Mouse (Mus musculus): ENCODE data around the gene Islr2. TPM values are rescaled to one million over a fixed set of nuclear protein-coding genes. Genes with fewer than 3 reads are reported as not detected.

The Islr2 gene
- polyA plus RNA-seq, 1 experiment from 2014 or later: 6.6 TPM

- Histone ChIP-seq H3K27me3 (ENCODE audit: insufficient read depth, poor library complexity, severe bottlenecking) (0 out of 2 replicates have a peak, but pooled peaks cover 4% of the 10 kb centered on the region), H3K9me3 (no peaks in the 10 kb centered on the region), H3K27ac (no peak overlapping the region), H3K4me3 (no peak overlapping the region), H3K36me3 (no peaks in the 10 kb centered on the region), H3K4me1 (replicated peaks) (peaks cover 26% of the 10 kb centered on the region)
- no peak for DNase-seq (ENCODE audit: low spot score)
- 69% methylated on average over 2 of the region's 2 CpGs for WGBS
Measured at GRCm38 (mm10) chr9:58172863-58173262, 31.3 kb downstream of the Islr2 start.

- Histone ChIP-seq H3K9me3 (0 out of 2 replicates have a peak, but pooled peaks cover 4% of the 10 kb centered on the region), H3K27ac (no peak overlapping the region), H3K4me1 (replicated peaks) (peaks cover 11% of the 10 kb centered on the region), H3K4me3 (no peak overlapping the region), H3K36me3 (no peaks in the 10 kb centered on the region), H3K27me3 (ENCODE audit: insufficient read depth, poor library complexity, severe bottlenecking) (no peaks in the 10 kb centered on the region)
- WGBS: 84% methylated on average over 6 of the region's 6 CpGs
- no peak for DNase-seq (ENCODE audit: low spot score)
Measured at GRCm38 (mm10) chr9:58169426-58169825, 34.7 kb downstream of the Islr2 start.

GRCm38 (mm10) chr9:58168880-58169279 lies 35.2 kb downstream of the Islr2 start:
- Histone ChIP-seq H3K4me3 (no peak overlapping the region), H3K27me3 (ENCODE audit: insufficient read depth, poor library complexity, severe bottlenecking) (no peaks in the 10 kb centered on the region), H3K27ac (peak overlapping the region; percentile 56; the same call in 1 of the 2 replicates), H3K9me3 (0 out of 2 replicates have a peak, but pooled peaks cover 4% of the 10 kb centered on the region), H3K4me1 (replicated peaks) (peaks cover 11% of the 10 kb centered on the region), H3K36me3 (no peaks in the 10 kb centered on the region)
- no peak for DNase-seq (ENCODE audit: low spot score)
- WGBS: 77% methylated on average over 3 of the region's 3 CpGs

- Histone ChIP-seq H3K36me3 (no peaks in the 10 kb centered on the region), H3K27ac (no peak overlapping the region), H3K4me3 (no peak overlapping the region), H3K9me3 (0 out of 2 replicates have a peak, but pooled peaks cover 4% of the 10 kb centered on the region), H3K27me3 (ENCODE audit: insufficient read depth, poor library complexity, severe bottlenecking) (no peaks in the 10 kb centered on the region), H3K4me1 (replicated peaks) (peaks cover 15% of the 10 kb centered on the region)
- no peak for DNase-seq (ENCODE audit: low spot score)
- 83% methylated on average over 1 of the region's 1 CpGs for WGBS
Measured at GRCm38 (mm10) chr9:58165779-58166178, 38.3 kb downstream of the Islr2 start.

- 0 out of 2 replicates have a peak, but pooled peaks cover 4% of the 10 kb centered on the region for H3K9me3 ChIP-seq
- no peak for DNase-seq (ENCODE audit: low spot score)
- peaks cover 21% of the 10 kb centered on the region for H3K4me1 ChIP-seq (replicated peaks)
- H3K27ac ChIP-seq: no peak overlapping the region
- no peaks in the 10 kb centered on the region for H3K27me3 ChIP-seq (ENCODE audit: insufficient read depth, poor library complexity, severe bottlenecking)
- no peaks in the 10 kb centered on the region for H3K36me3 ChIP-seq
- H3K4me3 ChIP-seq: no peak overlapping the region
- 75% methylated on average over 5 of the region's 5 CpGs for whole genome bisulfite sequencing
Measured at GRCm38 (mm10) chr9:58163146-58163545, 41.0 kb downstream of the Islr2 start.

GRCm38 (mm10) chr9:58162173-58162572 lies 41.9 kb downstream of the Islr2 start:
- DNase-seq (ENCODE audit: low spot score): no peak
- Histone ChIP-seq H3K9me3 (0 out of 2 replicates have a peak, but pooled peaks cover 4% of the 10 kb centered on the region), H3K4me3 (no peak overlapping the region), H3K27ac (no peak overlapping the region), H3K36me3 (no peaks in the 10 kb centered on the region), H3K4me1 (replicated peaks) (peaks cover 29% of the 10 kb centered on the region), H3K27me3 (ENCODE audit: insufficient read depth, poor library complexity, severe bottlenecking) (no peaks in the 10 kb centered on the region)
- WGBS: 82% methylated on average over 3 of the region's 3 CpGs

- Histone ChIP-seq H3K9me3 (no peaks in the 10 kb centered on the region), H3K27me3 (ENCODE audit: insufficient read depth, poor library complexity, severe bottlenecking) (no peaks in the 10 kb centered on the region), H3K4me1 (replicated peaks) (peaks cover 35% of the 10 kb centered on the region), H3K4me3 (no peak overlapping the region), H3K27ac (peak overlapping the region; percentile 3; the same call in 1 of the 2 replicates), H3K36me3 (no peaks in the 10 kb centered on the region)
- 84% methylated on average over 5 of the region's 5 CpGs for WGBS
- no peak for DNase-seq (ENCODE audit: low spot score)
Measured at GRCm38 (mm10) chr9:58160315-58160714, 43.8 kb downstream of the Islr2 start.

- Histone ChIP-seq H3K36me3 (no peaks in the 10 kb centered on the region), H3K27ac (peak overlapping the region; percentile 41; the same call in 1 of the 2 replicates), H3K4me3 (no peak overlapping the region), H3K9me3 (no peaks in the 10 kb centered on the region), H3K27me3 (ENCODE audit: insufficient read depth, poor library complexity, severe bottlenecking) (no peaks in the 10 kb centered on the region), H3K4me1 (replicated peaks) (peaks cover 39% of the 10 kb centered on the region)
- WGBS: 78% methylated on average over 4 of the region's 4 CpGs
- DNase-seq (ENCODE audit: low spot score): no peak
Measured at GRCm38 (mm10) chr9:58159855-58160254, 44.3 kb downstream of the Islr2 start.

- Histone ChIP-seq H3K36me3 (no peaks in the 10 kb centered on the region), H3K4me1 (replicated peaks) (peaks cover 39% of the 10 kb centered on the region), H3K27ac (peak overlapping the region; percentile 83), H3K27me3 (ENCODE audit: insufficient read depth, poor library complexity, severe bottlenecking) (no peaks in the 10 kb centered on the region), H3K4me3 (no peak overlapping the region), H3K9me3 (no peaks in the 10 kb centered on the region)
- 45% methylated on average over 7 of the region's 7 CpGs for whole genome bisulfite sequencing
- DNase-seq (ENCODE audit: low spot score): peak; percentile 55
Measured at GRCm38 (mm10) chr9:58158541-58159311, 45.4 kb downstream of the Islr2 start.

- peaks cover 44% of the 10 kb centered on the region for H3K4me1 ChIP-seq (replicated peaks)
- 83% methylated on average over 13 of the region's 13 CpGs for WGBS
- no peaks in the 10 kb centered on the region for H3K9me3 ChIP-seq
- no peaks in the 10 kb centered on the region for H3K27me3 ChIP-seq (ENCODE audit: insufficient read depth, poor library complexity, severe bottlenecking)
- peak overlapping the region; percentile 83 for H3K27ac ChIP-seq
- H3K4me3 ChIP-seq: no peak overlapping the region
- DNase-seq (ENCODE audit: low spot score): no peak
- no peaks in the 10 kb centered on the region for H3K36me3 ChIP-seq
Measured at GRCm38 (mm10) chr9:58157838-58158237, 46.3 kb downstream of the Islr2 start.

GRCm38 (mm10) chr9:58156819-58157560 lies 47.1 kb downstream of the Islr2 start:
- no peak overlapping the region for H3K4me3 ChIP-seq
- H3K36me3 ChIP-seq: 0 out of 2 replicates have a peak, but pooled peaks cover under 1% of the 10 kb centered on the region
- no peaks in the 10 kb centered on the region for H3K9me3 ChIP-seq
- DNase-seq (ENCODE audit: low spot score): no peak
- H3K27me3 ChIP-seq (ENCODE audit: insufficient read depth, poor library complexity, severe bottlenecking): no peaks in the 10 kb centered on the region
- WGBS: 91% methylated on average over 22 of the region's 22 CpGs
- peaks cover 46% of the 10 kb centered on the region for H3K4me1 ChIP-seq (replicated peaks)
- H3K27ac ChIP-seq: peak overlapping the region; percentile 83

GRCm38 (mm10) chr9:58155366-58155765 lies 48.8 kb downstream of the Islr2 start:
- DNase-seq (ENCODE audit: low spot score): no peak
- Histone ChIP-seq H3K4me3 (no peak overlapping the region), H3K4me1 (replicated peaks) (peaks cover 46% of the 10 kb centered on the region), H3K27ac (no peak overlapping the region), H3K9me3 (no peaks in the 10 kb centered on the region), H3K27me3 (ENCODE audit: insufficient read depth, poor library complexity, severe bottlenecking) (no peaks in the 10 kb centered on the region), H3K36me3 (peaks cover 11% of the 10 kb centered on the region; the same call in 1 of the 2 replicates)
- WGBS: 69% methylated on average over 3 of the region's 3 CpGs

GRCm38 (mm10) chr9:58153095-58153494 lies 51.0 kb downstream of the Islr2 start:
- WGBS: 87% methylated on average over 3 of the region's 3 CpGs
- Histone ChIP-seq H3K27me3 (ENCODE audit: insufficient read depth, poor library complexity, severe bottlenecking) (no peaks in the 10 kb centered on the region), H3K27ac (peak overlapping the region; percentile 59), H3K4me3 (no peak overlapping the region), H3K4me1 (replicated peaks) (peaks cover 30% of the 10 kb centered on the region), H3K36me3 (peaks cover 16% of the 10 kb centered on the region; the same call in 1 of the 2 replicates), H3K9me3 (no peaks in the 10 kb centered on the region)
- DNase-seq (ENCODE audit: low spot score): no peak
